Comparison of ENCODE assay signal across 17 mouse cellular contexts in genomic region chr6:127466749-127467310, GRCm38 (mm10). TPM values are rescaled to one million over a fixed set of nuclear protein-coding genes. Genes with fewer than 3 reads are reported as not detected.
DNase-seq lines count a peak whose midpoint lies in the region; ATAC-seq lines count a peak whose summit lies in the region.
"Had no signal": no experiment of that assay in that cellular context is flagged by ENCODE, and none has a peak within 500 bp of the region (broad histone marks: within the 10 kb centered on the region; RNA-seq: fewer than 3 reads in every experiment).

No protein-coding gene starts in this region.

- no peak overlapping the region for H3K4me2 ChIP-seq in forebrain, embryonic 16.5 days (ENCODE audit: low read length)
- H3K4me2 ChIP-seq: heart, embryonic 12.5 days; neural tube, embryonic 12.5 days had no signal

- ATAC-seq in forebrain, embryonic 16.5 days: peak; percentile 73
- ATAC-seq in megakaryocyte, adult 5-6 weeks (ENCODE audit: poor library complexity, severe bottlenecking): no peak
- ATAC-seq: intestine, embryonic 16.5 days had no signal

- H3K27ac ChIP-seq in heart, embryonic 10.5 days: no peak overlapping the region
- H3K27ac ChIP-seq in forebrain, embryonic 16.5 days (ENCODE audit: low read length): no peak overlapping the region
- H3K27ac ChIP-seq: neural tube, embryonic 12.5 days had no signal

- H3K9ac ChIP-seq in forebrain, embryonic 16.5 days (replicated peaks; ENCODE audit: low read depth, low read length): no peak overlapping the region
- H3K9ac ChIP-seq: heart, embryonic 12.5 days; neural tube, embryonic 12.5 days had no signal

- no peaks in the 10 kb centered on the region for H3K9me3 ChIP-seq in heart, embryonic 10.5 days
- H3K9me3 ChIP-seq in forebrain, embryonic 16.5 days (ENCODE audit: control insufficient read depth, low read length): no peaks in the 10 kb centered on the region
- H3K9me3 ChIP-seq: heart, embryonic 12.5 days; neural tube, embryonic 12.5 days had no signal

- no peaks in the 10 kb centered on the region for H3K27me3 ChIP-seq in heart, embryonic 10.5 days (ENCODE audit: insufficient read depth, poor library complexity, severe bottlenecking)
- no peaks in the 10 kb centered on the region for H3K27me3 ChIP-seq in forebrain, embryonic 16.5 days (replicated peaks; ENCODE audit: control insufficient read depth, insufficient read depth, low read length)
- H3K27me3 ChIP-seq: heart, embryonic 12.5 days; neural tube, embryonic 12.5 days had no signal

- no peaks in the 10 kb centered on the region for H3K4me1 ChIP-seq in heart, embryonic 10.5 days
- H3K4me1 ChIP-seq in forebrain, embryonic 16.5 days (replicated peaks; ENCODE audit: control insufficient read depth, insufficient read depth, low read length): peaks cover 8% of the 10 kb centered on the region
- H3K4me1 ChIP-seq: heart, embryonic 12.5 days had no signal

- H3K36me3 ChIP-seq in heart, embryonic 10.5 days: peaks cover 27% of the 10 kb centered on the region
- H3K36me3 ChIP-seq in forebrain, embryonic 16.5 days (ENCODE audit: control insufficient read depth, insufficient read depth): no peaks in the 10 kb centered on the region

- no peak overlapping the region for H3K4me3 ChIP-seq in heart, embryonic 10.5 days
- H3K4me3 ChIP-seq in forebrain, embryonic 16.5 days (replicated peaks; ENCODE audit: low read length): no peak overlapping the region
- H3K4me3 ChIP-seq: heart, embryonic 12.5 days; neural tube, embryonic 12.5 days had no signal

- DNase-seq in heart, embryonic 10.5 days (ENCODE audit: low spot score): peak; percentile 55
- DNase-seq in heart, adult 9 months (ENCODE audit: low spot score in 2 of 2): no peak
- peak; percentile 13 to 30 for DNase-seq in left cerebral cortex, postnatal 25 days (ENCODE audit: low spot score in 2 of 2)
- no peak for DNase-seq in left cerebral cortex, postnatal 4 days
- peak; percentile 16 for DNase-seq in R1 (ENCODE audit: low read depth, low spot score)
- DNase-seq in yolk sac, embryonic 10.5 days (ENCODE audit: low spot score): no peak
- DNase-seq: adrenal gland, adult 8-10 months; cerebellum, adult 11-12 months; cerebellum, postnatal 25 days; gastrocnemius, postnatal 25 days; lung, adult 18-20 months; lung, postnatal 36 days had no signal

- intact Hi-C loops in left cerebral cortex, postnatal 25 days (cut with DNase I): no loop called here
- intact Hi-C loops in left cerebral cortex, postnatal 4 days (cut with DNase I): no loop called here

- WGBS in heart, embryonic 10.5 days: 84% methylated on average over 4 of the region's 4 CpGs
- WGBS in forebrain, embryonic 16.5 days: 48% methylated on average over 4 of the region's 4 CpGs

RNA-seq across cellular contexts. Expression of gene Parp11, which starts 20.2 kb away (rescaled TPM):
- 19.1 and 22.7 TPM in 2 replicates for polyA plus RNA-seq in heart, embryonic 10.5 days (2016; fragmentation: Nextera tagmentation; extraction: Ambion mirVana)
- total RNA-seq in left cerebral cortex, postnatal 25 days (2021): 10 to 100 TPM; 29.8 to 33.1 TPM
- 10 to 100 TPM; 59.1 to 60.9 TPM for total RNA-seq in left cerebral cortex, postnatal 4 days (2021)
- polyA plus RNA-seq in forebrain, embryonic 16.5 days (2015; fragmentation: Nextera tagmentation; extraction: Ambion mirVana): 83.5 and 89.7 TPM in 2 replicates
- total RNA-seq in megakaryocyte, adult 5-6 weeks (2015): 11.0 and 11.7 TPM in 2 replicates
- total RNA-seq in megakaryocyte, adult 5-6 weeks (2017): 19.1 and 25.2 TPM in 2 replicates

Comparison
In these comparisons a context has a peak if more than half of its experiments do, and no peak if none do; other contexts are left out.
1. DNase-seq: peak in heart, embryonic 10.5 days (single experiment), left cerebral cortex, postnatal 25 days (2 of 2) and R1 (single experiment); none in heart, adult 9 months (0 of 2), left cerebral cortex, postnatal 4 days (single experiment) and yolk sac, embryonic 10.5 days (single experiment).